Mouse (Mus musculus) liver, adult 2 months (tissue): ENCODE data around the gene Atat1. TPM values are rescaled to one million over a fixed set of nuclear protein-coding genes. Genes with fewer than 3 reads are reported as not detected.

Experiments used
- DNase-seq: peaks from one replicate; pipeline ENCODE4 v3.0.0-alpha.2; 2011; ENCODE audit warnings: low read depth, low spot score; ENCODE audit errors: extremely low read depth
- H3K27ac ChIP-seq: fragments of 200-500 bp; replicated peaks from 2 replicates; pipeline ENCODE4 v1.5.1; 2012; ENCODE audit warnings: low read depth, mild to moderate bottlenecking, control low read depth, inconsistent platforms, low read length; ENCODE audit not compliant: insufficient read depth
- H3K27me3 ChIP-seq: fragments of 200-500 bp; 2 replicates; pipeline ENCODE4 v1.6.1; 2012; ENCODE audit warnings: mild to moderate bottlenecking, moderate library complexity, low read length, inconsistent platforms; ENCODE audit not compliant: control insufficient read depth, insufficient read depth
- H3K36me3 ChIP-seq: fragments of 200-500 bp; 2 replicates; pipeline ENCODE4 v1.6.1; 2012; ENCODE audit warnings: low read length, inconsistent platforms; ENCODE audit not compliant: control insufficient read depth, insufficient read depth
- H3K4me1 ChIP-seq: fragments of 200-500 bp; 2 replicates; pipeline ENCODE4 v1.6.1; 2011; ENCODE audit warnings: low read length; ENCODE audit not compliant: control insufficient read depth, insufficient read depth
- H3K4me3 ChIP-seq: fragments of 200-500 bp; 2 replicates; pipeline ENCODE4 v1.5.1; 2011; ENCODE audit warnings: low read depth, mild to moderate bottlenecking, control low read depth, low read length, moderate library complexity; ENCODE audit not compliant: insufficient read depth
- H3K79me2 ChIP-seq: fragments of 200-500 bp; 2 replicates; pipeline ENCODE4 v1.6.1; 2012; ENCODE audit warnings: inconsistent platforms, mild to moderate bottlenecking, low read length, moderate library complexity; ENCODE audit not compliant: control insufficient read depth, insufficient read depth
- H3K9ac ChIP-seq: fragments of 200-500 bp; 2 replicates; pipeline ENCODE4 v1.6.1; 2012; ENCODE audit warnings: low read depth, mild to moderate bottlenecking, control low read depth, inconsistent platforms, low read length
- CTCF ChIP-seq: fragments of 200-500 bp; IDR thresholded peaks from 2 replicates; pipeline ENCODE4 v1.5.1; 2011; ENCODE audit warnings: low read depth, low read length, control low read depth
- POLR2A ChIP-seq: fragments of 200-500 bp; IDR thresholded peaks from 2 replicates; pipeline ENCODE4 v1.6.1; 2011; ENCODE audit warnings: low read length, control low read depth; ENCODE audit not compliant: insufficient read depth; ENCODE audit errors: extremely low read depth
- WGBS: fragments of 180-500 bp; shearing (Covaris S2); methylation state at CpG from one replicate; pipeline ENCODE4 v1.1.7; 2018; 5-methylcytosine and 5-hydroxymethylcytosine counted together
- polyA plus RNA-seq: library from polyadenylated mRNA; depleted of rRNA; stranded (reverse); fragments of >200 nt; gene quantifications from 2 replicates; pipeline ENCODE4 v1.2.3, GENCODE M21; 2012
- total RNA-seq: library from RNA; depleted of rRNA; stranded (reverse); fragments of >200 nt; gene quantifications from 2 replicates; pipeline ENCODE4 v1.2.3, GENCODE M21; 2014

The Atat1 gene
- total and polyA plus RNA-seq, 2 experiments: 12.1 to 47.5 TPM

DNA sequence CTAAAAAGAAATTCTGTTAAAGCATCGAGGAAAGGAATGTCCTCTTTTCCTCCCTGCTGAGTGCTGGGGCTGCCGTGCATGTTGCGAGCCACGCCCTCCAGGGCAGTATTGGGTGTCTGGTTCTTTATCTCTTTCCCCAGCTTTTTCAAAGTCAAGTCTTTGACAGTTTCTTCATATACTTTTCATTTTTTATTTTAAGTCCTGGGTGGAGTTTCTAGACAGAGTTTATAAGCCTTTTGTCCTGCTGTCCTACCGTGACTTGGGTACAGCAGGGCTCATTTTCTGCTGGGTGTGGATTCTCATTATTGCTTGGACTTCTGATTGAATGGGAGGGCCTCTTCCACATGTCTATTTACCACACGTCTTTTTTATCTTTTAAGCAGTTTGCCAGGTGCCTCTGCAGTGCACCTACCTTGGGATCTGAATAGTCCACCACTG lies 10.0 kb upstream of the Atat1 start:
- Histone ChIP-seq H3K27me3 (no peaks in the 10 kb centered on the region), H3K4me1 (peaks cover 17% of the 10 kb centered on the region), H3K9ac (0 out of 2 replicates have a peak overlapping the region, but pooled peaks have one; percentile 47), H3K79me2 (peaks cover under 1% of the 10 kb centered on the region; the same call in 1 of the 2 replicates), H3K36me3 (peaks cover 30% of the 10 kb centered on the region), H3K27ac (peak overlapping the region; percentile 30; the same call in 1 of the 2 replicates), H3K4me3 (no peak overlapping the region; the same call in 1 of the 2 replicates)
- no peak for DNase-seq
- WGBS: 31% methylated on average over 6 of the region's 6 CpGs
- TF ChIP-seq CTCF: no peak
- 0 out of 2 replicates have a peak, but pooled peaks have one; percentile 10 for TF ChIP-seq POLR2A

DNA sequence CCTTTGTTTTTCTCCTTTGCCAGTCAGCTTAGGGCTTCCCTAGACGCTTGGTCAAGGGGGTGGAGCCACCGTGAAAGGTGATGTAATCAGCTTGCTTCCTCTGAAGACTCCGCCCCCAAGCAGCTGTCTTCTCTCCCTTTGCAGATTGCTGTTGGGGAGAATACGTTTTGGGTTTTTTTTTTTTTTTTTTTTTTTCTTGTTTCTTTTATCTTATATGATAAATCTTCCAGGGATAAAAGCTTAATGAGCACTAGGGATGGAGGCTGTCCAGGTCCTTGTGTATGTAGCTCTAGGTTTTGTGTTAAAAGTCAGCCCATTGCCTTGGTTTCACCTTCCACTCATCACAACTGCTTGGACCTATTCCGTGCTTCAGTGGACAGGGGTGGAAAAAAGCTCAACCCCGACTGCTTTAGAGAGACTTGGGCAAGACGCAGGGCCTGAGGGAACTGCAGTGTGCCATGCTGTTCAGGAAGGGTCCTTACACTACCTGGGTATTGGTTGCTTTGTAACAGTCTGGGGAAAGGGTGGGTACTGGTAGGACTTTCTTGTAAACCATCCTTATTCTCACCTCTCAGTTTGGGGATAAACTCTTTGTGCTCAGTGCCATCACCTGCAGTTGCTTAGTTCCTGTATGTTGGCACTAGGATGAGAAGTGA lies 9.3 kb upstream of the Atat1 start:
- Histone ChIP-seq H3K27me3 (no peaks in the 10 kb centered on the region), H3K4me3 (peak overlapping the region; percentile 18), H3K36me3 (peaks cover 24% of the 10 kb centered on the region), H3K9ac (peak overlapping the region; percentile 69), H3K4me1 (peaks cover 17% of the 10 kb centered on the region), H3K79me2 (peaks cover 7% of the 10 kb centered on the region), H3K27ac (peak overlapping the region; percentile 49)
- TF ChIP-seq POLR2A: peak; percentile 37; the same call in 1 of the 2 replicates
- TF ChIP-seq CTCF: 0 out of 2 replicates have a peak, but pooled peaks have one; percentile 0
- WGBS: 3% methylated on average over 7 of the region's 7 CpGs
- peak; percentile 91 for DNase-seq

GRCm38 (mm10) chr17:35918276-35919059 lies 8.6 kb upstream of the Atat1 start:
- Histone ChIP-seq H3K79me2 (peaks cover 10% of the 10 kb centered on the region), H3K27ac (peak overlapping the region; percentile 91), H3K36me3 (peaks cover 20% of the 10 kb centered on the region), H3K27me3 (no peaks in the 10 kb centered on the region), H3K9ac (peak overlapping the region; percentile 92), H3K4me3 (peak overlapping the region; percentile 95), H3K4me1 (peaks cover 17% of the 10 kb centered on the region)
- no peak for DNase-seq
- WGBS: under 1% methylated on average over 11 of the region's 11 CpGs
- no peak for TF ChIP-seq CTCF
- 0 out of 2 replicates have a peak, but pooled peaks have one; percentile 22 for TF ChIP-seq POLR2A

DNA sequence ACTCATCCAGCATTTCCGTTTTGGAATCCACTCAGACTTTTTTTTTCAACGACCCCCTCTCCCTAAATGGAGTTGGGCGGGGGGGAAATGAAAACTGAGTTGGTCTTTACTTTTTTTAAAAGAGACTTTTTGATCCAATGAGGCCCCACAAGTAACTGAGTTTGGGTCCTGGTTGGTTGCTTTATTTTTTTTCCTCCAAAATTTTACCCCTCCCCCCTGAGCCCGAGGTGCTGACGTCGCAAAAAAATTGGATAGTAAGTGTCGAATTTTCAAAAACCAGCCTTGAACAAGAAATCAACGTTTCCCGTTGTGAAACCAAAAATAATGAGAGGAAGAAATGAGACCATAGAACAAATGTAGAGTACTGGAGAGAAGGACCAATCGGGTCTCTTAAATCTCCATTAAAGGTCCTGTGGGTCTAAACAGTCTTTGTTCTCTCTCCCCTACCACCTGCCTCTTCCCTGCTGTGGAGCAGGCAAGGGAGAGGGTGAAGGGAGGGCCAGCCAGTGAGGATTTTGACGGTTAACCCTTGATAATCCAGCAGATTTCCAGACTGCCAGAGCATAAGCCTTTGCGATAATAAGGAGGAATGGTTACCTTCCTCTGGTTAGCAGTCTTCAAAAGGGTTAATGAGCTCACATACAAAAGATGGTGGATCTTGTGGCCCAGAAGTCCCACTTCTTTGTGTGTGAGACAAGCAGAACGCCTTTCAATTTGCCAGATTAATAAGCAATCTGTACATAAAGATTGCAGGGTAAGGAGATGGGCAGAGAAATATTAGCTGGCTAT lies 7.8 kb upstream of the Atat1 start:
- Histone ChIP-seq H3K4me3 (peak overlapping the region; percentile 95), H3K4me1 (peaks cover 14% of the 10 kb centered on the region), H3K27me3 (no peaks in the 10 kb centered on the region), H3K9ac (peak overlapping the region; percentile 96), H3K27ac (peak overlapping the region; percentile 98), H3K36me3 (peaks cover 17% of the 10 kb centered on the region), H3K79me2 (peaks cover 10% of the 10 kb centered on the region)
- WGBS: under 1% methylated on average over 13 of the region's 13 CpGs
- TF ChIP-seq POLR2A (0 out of 2 replicates have a peak, but pooled peaks have one; percentile 45), CTCF (no peak)
- DNase-seq: peak; percentile 48

GRCm38 (mm10) chr17:35917143-35917462 lies 7.2 kb upstream of the Atat1 start:
- Histone ChIP-seq H3K79me2 (peaks cover 10% of the 10 kb centered on the region), H3K27ac (peak overlapping the region; percentile 98), H3K36me3 (peaks cover 18% of the 10 kb centered on the region), H3K27me3 (no peaks in the 10 kb centered on the region), H3K4me3 (peak overlapping the region; percentile 95), H3K4me1 (peaks cover 10% of the 10 kb centered on the region; the same call in 1 of the 2 replicates), H3K9ac (peak overlapping the region; percentile 96)
- 0% methylated on average over 8 of the region's 8 CpGs for WGBS
- no peak for DNase-seq
- TF ChIP-seq POLR2A (no peak), CTCF (no peak)
